In the genomic region with DNA sequence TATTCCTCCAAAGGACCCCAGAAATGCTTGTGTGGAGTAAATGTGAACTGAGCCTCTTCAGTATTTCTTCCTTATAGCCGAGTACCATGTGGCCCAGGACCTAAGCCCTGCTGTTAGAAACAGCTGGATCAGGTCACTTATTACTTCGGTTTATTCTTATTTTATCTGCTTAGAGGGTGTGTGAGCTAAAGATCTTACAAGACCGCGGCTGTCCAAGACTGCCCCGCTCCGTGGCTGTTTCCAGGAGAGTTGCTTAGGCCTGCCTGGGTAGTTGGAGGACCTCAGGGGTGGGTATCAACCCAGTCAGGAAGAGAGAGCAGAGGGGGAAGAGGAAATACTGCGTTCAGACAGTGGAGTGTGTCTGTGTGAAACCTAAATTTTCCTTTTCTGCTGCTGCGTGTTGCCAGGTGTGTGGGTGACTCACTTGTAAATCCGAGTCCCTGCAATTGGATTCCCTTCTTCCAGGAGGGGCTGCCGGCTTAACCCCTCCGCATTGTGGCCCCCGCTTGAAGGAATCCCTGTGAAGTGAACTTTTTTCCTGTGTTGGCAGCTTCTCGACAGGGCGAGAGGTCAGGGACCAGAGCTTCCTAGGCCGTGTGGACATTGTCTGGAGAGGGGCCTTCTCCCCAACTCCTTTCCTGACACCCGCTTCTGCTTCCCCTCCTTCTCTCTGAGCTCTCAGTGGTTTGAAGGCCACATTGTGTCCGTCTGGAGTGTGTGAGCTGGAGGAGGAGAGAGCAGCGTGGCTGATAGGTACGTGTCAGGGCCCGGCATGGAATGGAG, we compare ENCODE assay signal across 13 mouse cellular contexts. TPM values are rescaled to one million over a fixed set of nuclear protein-coding genes. Genes with fewer than 3 reads are reported as not detected.
DNase-seq lines count a peak whose midpoint lies in the region; ATAC-seq and TF ChIP-seq lines count a peak whose summit lies in the region.
"Had no signal": no experiment of that assay in that cellular context is flagged by ENCODE, and none has a peak within 500 bp of the region (broad histone marks: within the 10 kb centered on the region; RNA-seq: fewer than 3 reads in every experiment).

No protein-coding gene starts in this region.

- H3K4me3 ChIP-seq in heart, embryonic 13.5 days = no peak overlapping the region
- H3K4me3 ChIP-seq in lung, embryonic 15.5 days = no peak overlapping the region
- no peak overlapping the region for H3K4me3 ChIP-seq in heart, embryonic 16.5 days (ENCODE audit: low read length)
- no peak overlapping the region for H3K4me3 ChIP-seq in limb, embryonic 14.5 days (replicated peaks; ENCODE audit: low read length)
- H3K4me3 ChIP-seq: forebrain, embryonic 15.5 days had no signal

- no peaks in the 10 kb centered on the region for H3K36me3 ChIP-seq in heart, embryonic 13.5 days
- no peaks in the 10 kb centered on the region for H3K36me3 ChIP-seq in lung, embryonic 15.5 days
- no peaks in the 10 kb centered on the region for H3K36me3 ChIP-seq in heart, embryonic 16.5 days (ENCODE audit: control insufficient read depth, insufficient read depth)
- H3K36me3 ChIP-seq in limb, embryonic 14.5 days (ENCODE audit: control insufficient read depth, insufficient read depth, low read length) = no peaks in the 10 kb centered on the region
- H3K36me3 ChIP-seq: forebrain, embryonic 15.5 days had no signal

- TF ChIP-seq POLR2A in limb, embryonic 14.5 days (IDR thresholded peaks at IDR 0.05; ENCODE audit: borderline replicate concordance, extremely low read depth, insufficient read depth, insufficient read length) = no peak

- H3K27ac ChIP-seq in heart, embryonic 13.5 days (replicated peaks) = peak overlapping the region; percentile 95
- H3K27ac ChIP-seq in lung, embryonic 15.5 days = peak overlapping the region; percentile 72
- H3K27ac ChIP-seq in heart, embryonic 16.5 days (ENCODE audit: low read length) = peak overlapping the region; percentile 93
- 0 out of 2 replicates have a peak overlapping the region, but pooled peaks have one; percentile 6 for H3K27ac ChIP-seq in limb, embryonic 14.5 days (replicated peaks; ENCODE audit: low read depth, low read length)
- H3K27ac ChIP-seq: forebrain, embryonic 15.5 days had no signal

- intact Hi-C loops in gastrocnemius, postnatal 14 days (cut with DNase I; ENCODE audit: low total_unique reads) = no loop called here

- 0 out of 2 replicates have a peak overlapping the region, but pooled peaks have one; percentile 33 for H3K9ac ChIP-seq in heart, embryonic 13.5 days
- no peak overlapping the region for H3K9ac ChIP-seq in lung, embryonic 15.5 days
- H3K9ac ChIP-seq in heart, embryonic 16.5 days (ENCODE audit: low read length) = no peak overlapping the region
- H3K9ac ChIP-seq in limb, embryonic 14.5 days (ENCODE audit: low read depth, low read length, severe bottlenecking) = no peak overlapping the region
- H3K9ac ChIP-seq: forebrain, embryonic 15.5 days had no signal

- 57% methylated on average over 20 of the region's 20 CpGs for WGBS in heart, embryonic 13.5 days
- WGBS in lung, embryonic 15.5 days = 37% methylated on average over 20 of the region's 20 CpGs
- 62% methylated on average over 20 of the region's 20 CpGs for WGBS in heart, embryonic 16.5 days
- WGBS in limb, embryonic 14.5 days = 60% methylated on average over 20 of the region's 20 CpGs

- H3K27me3 ChIP-seq in heart, embryonic 13.5 days (replicated peaks) = no peaks in the 10 kb centered on the region
- H3K27me3 ChIP-seq in lung, embryonic 15.5 days = no peaks in the 10 kb centered on the region
- H3K27me3 ChIP-seq in heart, embryonic 16.5 days (ENCODE audit: control insufficient read depth, insufficient read depth, low read length) = no peaks in the 10 kb centered on the region
- no peaks in the 10 kb centered on the region for H3K27me3 ChIP-seq in limb, embryonic 14.5 days (ENCODE audit: control insufficient read depth, insufficient read depth, low read length)
- H3K27me3 ChIP-seq: forebrain, embryonic 15.5 days had no signal

- no peak for ATAC-seq in heart, embryonic 13.5 days (ENCODE audit: extremely low read depth, insufficient number of reproducible peaks, low FRiP score, low TSS enrichment)
- ATAC-seq in lung, embryonic 15.5 days (ENCODE audit: borderline replicate concordance, extremely low read depth, low FRiP score, low TSS enrichment) = peak; percentile 41; the same call in 1 of the 2 replicates
- ATAC-seq in heart, embryonic 16.5 days (replicated peaks; ENCODE audit: extremely low read depth, insufficient read depth, low FRiP score) = 0 out of 2 replicates have a peak, but pooled peaks have one; percentile 1
- ATAC-seq in limb, embryonic 14.5 days (ENCODE audit: low FRiP score, low read depth) = no peak
- ATAC-seq in granulocyte monocyte progenitor cell, adult 5-6 weeks (replicated peaks; ENCODE audit: poor library complexity, severe bottlenecking) = no peak
- ATAC-seq: forebrain, embryonic 15.5 days had no signal

- H3K9me3 ChIP-seq in heart, embryonic 13.5 days = no peaks in the 10 kb centered on the region
- no peaks in the 10 kb centered on the region for H3K9me3 ChIP-seq in lung, embryonic 15.5 days
- no peaks in the 10 kb centered on the region for H3K9me3 ChIP-seq in heart, embryonic 16.5 days (replicated peaks; ENCODE audit: control insufficient read depth, low read length)
- H3K9me3 ChIP-seq in limb, embryonic 14.5 days (ENCODE audit: control insufficient read depth, low read length) = no peaks in the 10 kb centered on the region
- H3K9me3 ChIP-seq: forebrain, embryonic 15.5 days had no signal

- no peak for DNase-seq in heart, adult 18-20 months
- no peak for DNase-seq in lung, postnatal 25 days (ENCODE audit: low spot score)
- DNase-seq in limb, embryonic 14.5 days (ENCODE audit: low spot score) = no peak
- no peak for DNase-seq in gastrocnemius, postnatal 14 days
- DNase-seq: adrenal gland, postnatal 25 days; cerebellum, adult 11-12 months; liver had no signal

- H3K4me1 ChIP-seq in heart, embryonic 13.5 days = peaks cover 56% of the 10 kb centered on the region
- H3K4me1 ChIP-seq in lung, embryonic 15.5 days = peaks cover 46% of the 10 kb centered on the region
- H3K4me1 ChIP-seq in heart, embryonic 16.5 days (ENCODE audit: control insufficient read depth, insufficient read depth, low read length) = peaks cover 52% of the 10 kb centered on the region
- H3K4me1 ChIP-seq in limb, embryonic 14.5 days (ENCODE audit: control insufficient read depth, insufficient read depth, low read length) = peaks cover 16% of the 10 kb centered on the region

- H3K4me2 ChIP-seq in heart, embryonic 13.5 days = no peak overlapping the region
- H3K4me2 ChIP-seq in lung, embryonic 15.5 days = no peak overlapping the region
- H3K4me2 ChIP-seq in heart, embryonic 16.5 days (ENCODE audit: low read depth, low read length) = no peak overlapping the region
- no peak overlapping the region for H3K4me2 ChIP-seq in limb, embryonic 14.5 days (replicated peaks; ENCODE audit: low read depth, low read length, severe bottlenecking)
- H3K4me2 ChIP-seq: forebrain, embryonic 15.5 days had no signal

RNA-seq across cellular contexts. Expression of gene Zfp366, which starts 51.0 kb away (rescaled TPM):
- polyA plus RNA-seq in heart, embryonic 13.5 days (2015; fragmentation: Nextera tagmentation; extraction: Ambion mirVana) = 0.25 and 0.31 TPM in 2 replicates
- total RNA-seq in heart, adult 18-20 months (2021) = 10 to 100 TPM; 14.1 to 14.9 TPM
- 0.96 and 1.2 TPM in 2 replicates for polyA plus RNA-seq in lung, embryonic 15.5 days (2015; fragmentation: Nextera tagmentation; extraction: Ambion mirVana)
- polyA plus RNA-seq in heart, embryonic 16.5 days (2015; fragmentation: Nextera tagmentation; extraction: Ambion mirVana) = 0.66 and 0.75 TPM in 2 replicates
- 2.5 and 3.5 TPM in 2 replicates for polyA plus RNA-seq in limb, embryonic 14.5 days (2012; rRNA removed)
- polyA plus RNA-seq in limb, embryonic 14.5 days (2014; fragmentation: Nextera tagmentation; extraction: Ambion mirVana) = 0.73 and 1.0 TPM in 2 replicates
- not detected in 2 replicates for total RNA-seq in granulocyte monocyte progenitor cell, adult 5-6 weeks (2014; fragmentation: Nextera tagmentation)
- under 0.01 TPM in 1 of 2 replicates, not detected in the other for total RNA-seq in granulocyte monocyte progenitor cell, adult 5-6 weeks (2017)
- 1 to 10 TPM; 6.0 to 7.4 TPM for total RNA-seq in gastrocnemius, postnatal 14 days (2021)
- total RNA-seq: CH12.LX had no signal

Comparison
In these comparisons a context has a peak if more than half of its experiments do, and no peak if none do; other contexts are left out.
1. ATAC-seq: peak in lung, embryonic 15.5 days (single experiment) and heart, embryonic 16.5 days (single experiment); none in heart, embryonic 13.5 days (single experiment), limb, embryonic 14.5 days (single experiment) and granulocyte monocyte progenitor cell, adult 5-6 weeks (single experiment).
2. H3K27ac ChIP-seq: peak in every context shown above with its lines; median percentile 95 in heart, embryonic 13.5 days; 93 in heart, embryonic 16.5 days; 72 in lung, embryonic 15.5 days; 6 in limb, embryonic 14.5 days.